In genomic region chr8:111788085-111788484, GRCm38 (mm10) we compare ENCODE assay signal across 12 mouse cellular contexts. TPM values are rescaled to one million over a fixed set of nuclear protein-coding genes. Genes with fewer than 3 reads are reported as not detected.
DNase-seq lines count a peak whose midpoint lies in the region; ATAC-seq and TF ChIP-seq lines count a peak whose summit lies in the region.
"Had no signal": no experiment of that assay in that cellular context is flagged by ENCODE, and none has a peak within 500 bp of the region (broad histone marks: within the 10 kb centered on the region; RNA-seq: fewer than 3 reads in every experiment).

No protein-coding gene starts in this region.

- no peak overlapping the region for H3K4me3 ChIP-seq in heart, embryonic 14.5 days (ENCODE audit: control insufficient read depth in 1 of 2, insufficient read depth in 1 of 2, low read depth in 1 of 2, low read length in 2 of 2)
- no peak overlapping the region for H3K4me3 ChIP-seq in embryonic facial prominence, embryonic 11.5 days (ENCODE audit: low read depth, low read length)
- no peak overlapping the region for H3K4me3 ChIP-seq in hindbrain, embryonic 13.5 days
- no peak overlapping the region for H3K4me3 ChIP-seq in midbrain, postnatal 0 days (ENCODE audit: low read depth, low read length)
- H3K4me3 ChIP-seq: liver, embryonic 13.5 days had no signal

- H3K4me1 ChIP-seq in heart, embryonic 14.5 days (ENCODE audit: control insufficient read depth in 2 of 2, insufficient read depth in 2 of 2, low read length in 2 of 2), result peaks cover 24 to 48% of the 10 kb centered on the region in 2 experiments
- no peaks in the 10 kb centered on the region; the same call in 1 of the 2 replicates for H3K4me1 ChIP-seq in embryonic facial prominence, embryonic 11.5 days (ENCODE audit: control insufficient read depth, insufficient read depth, low read length)
- peaks cover 44% of the 10 kb centered on the region for H3K4me1 ChIP-seq in hindbrain, embryonic 13.5 days (replicated peaks)
- H3K4me1 ChIP-seq in midbrain, postnatal 0 days (ENCODE audit: insufficient read depth, low read length), result peaks cover 15% of the 10 kb centered on the region
- H3K4me1 ChIP-seq: liver, embryonic 13.5 days had no signal

- H3K27me3 ChIP-seq in heart, embryonic 14.5 days (ENCODE audit: control insufficient read depth, insufficient read depth, low read length), result no peaks in the 10 kb centered on the region
- H3K27me3 ChIP-seq in embryonic facial prominence, embryonic 11.5 days (ENCODE audit: control insufficient read depth, insufficient read depth, low read length), result no peaks in the 10 kb centered on the region
- no peaks in the 10 kb centered on the region for H3K27me3 ChIP-seq in hindbrain, embryonic 13.5 days
- H3K27me3 ChIP-seq in midbrain, postnatal 0 days (ENCODE audit: insufficient read depth, low read length), result no peaks in the 10 kb centered on the region
- H3K27me3 ChIP-seq: liver, embryonic 13.5 days had no signal

- WGBS in heart, embryonic 14.5 days, result 44% methylated on average over 5 of the region's 5 CpGs
- 72% methylated on average over 5 of the region's 5 CpGs for WGBS in embryonic facial prominence, embryonic 11.5 days
- 69% methylated on average over 5 of the region's 5 CpGs for WGBS in hindbrain, embryonic 13.5 days
- WGBS in midbrain, postnatal 0 days, result 51% methylated on average over 5 of the region's 5 CpGs

- intact Hi-C loops in gastrocnemius, postnatal 36 days (cut with DNase I), result no loop called here

- ATAC-seq in heart, embryonic 14.5 days (ENCODE audit: insufficient number of reproducible peaks, insufficient read depth, low FRiP score, low read depth), result no peak
- ATAC-seq in embryonic facial prominence, embryonic 11.5 days (replicated peaks; ENCODE audit: insufficient number of reproducible peaks, low FRiP score, low TSS enrichment, low read depth), result no peak
- no peak for ATAC-seq in hindbrain, embryonic 13.5 days (ENCODE audit: low FRiP score)
- no peak for ATAC-seq in midbrain, postnatal 0 days (ENCODE audit: low FRiP score)

- no peak for DNase-seq in heart, adult 9 months (ENCODE audit: low spot score in 2 of 2)
- DNase-seq in embryonic facial prominence, embryonic 11.5 days (ENCODE audit: low spot score), result no peak
- no peak for DNase-seq in midbrain, postnatal 0 days (ENCODE audit: low spot score)
- no peak for DNase-seq in right cerebral cortex, postnatal 14 days
- DNase-seq in layer of hippocampus, postnatal 36 days, result no peak
- DNase-seq in gastrocnemius, postnatal 36 days, result no peak
- DNase-seq: gastrocnemius, postnatal 10 days; kidney, postnatal 36 days; liver, embryonic 13.5 days had no signal

- H3K9ac ChIP-seq in heart, embryonic 14.5 days (ENCODE audit: low read length), result peak overlapping the region; percentile 28
- H3K9ac ChIP-seq in embryonic facial prominence, embryonic 11.5 days (replicated peaks; ENCODE audit: low read length), result no peak overlapping the region
- peak overlapping the region; percentile 47 for H3K9ac ChIP-seq in hindbrain, embryonic 13.5 days
- H3K9ac ChIP-seq in midbrain, postnatal 0 days (replicated peaks; ENCODE audit: low read length, poor library complexity, severe bottlenecking), result 0 out of 2 replicates have a peak overlapping the region, but pooled peaks have one; percentile 5
- H3K9ac ChIP-seq: liver, embryonic 13.5 days had no signal

- no peak for TF ChIP-seq CTCF in midbrain, postnatal 0 days (IDR thresholded peaks at IDR 0.05)

- peak overlapping the region; percentile 18 to 68; a peak in 2 of 4 replicates for H3K27ac ChIP-seq in heart, embryonic 14.5 days (replicated peaks in 1 of 2; ENCODE audit: control insufficient read depth in 1 of 2, insufficient read depth in 1 of 2, low read depth in 2 of 2, low read length in 2 of 2)
- H3K27ac ChIP-seq in embryonic facial prominence, embryonic 11.5 days (replicated peaks; ENCODE audit: low read depth, low read length), result peak overlapping the region; percentile 47; the same call in 1 of the 2 replicates
- H3K27ac ChIP-seq in hindbrain, embryonic 13.5 days, result peak overlapping the region; percentile 89
- H3K27ac ChIP-seq in midbrain, postnatal 0 days (ENCODE audit: low read depth, low read length), result peak overlapping the region; percentile 64

- H3K4me2 ChIP-seq in heart, embryonic 14.5 days (ENCODE audit: low read length), result peak overlapping the region; percentile 36; the same call in 1 of the 2 replicates
- H3K4me2 ChIP-seq in embryonic facial prominence, embryonic 11.5 days (ENCODE audit: low read depth, low read length), result no peak overlapping the region
- peak overlapping the region; percentile 42; the same call in 1 of the 2 replicates for H3K4me2 ChIP-seq in hindbrain, embryonic 13.5 days
- H3K4me2 ChIP-seq in midbrain, postnatal 0 days (ENCODE audit: low read depth, low read length, poor library complexity, severe bottlenecking), result no peak overlapping the region
- H3K4me2 ChIP-seq: liver, embryonic 13.5 days had no signal

- no peaks in the 10 kb centered on the region for H3K9me3 ChIP-seq in heart, embryonic 14.5 days (ENCODE audit: control insufficient read depth, low read length)
- no peaks in the 10 kb centered on the region for H3K9me3 ChIP-seq in embryonic facial prominence, embryonic 11.5 days (replicated peaks; ENCODE audit: control insufficient read depth, low read length)
- no peaks in the 10 kb centered on the region for H3K9me3 ChIP-seq in hindbrain, embryonic 13.5 days
- H3K9me3 ChIP-seq in midbrain, postnatal 0 days (ENCODE audit: low read length), result no peaks in the 10 kb centered on the region
- H3K9me3 ChIP-seq: liver, embryonic 13.5 days had no signal

- no peaks in the 10 kb centered on the region for H3K36me3 ChIP-seq in heart, embryonic 14.5 days (ENCODE audit: control insufficient read depth, insufficient read depth, low read length)
- no peaks in the 10 kb centered on the region for H3K36me3 ChIP-seq in embryonic facial prominence, embryonic 11.5 days (replicated peaks; ENCODE audit: control insufficient read depth, insufficient read depth, low read depth, low read length)
- no peaks in the 10 kb centered on the region; the same call in 1 of the 2 replicates for H3K36me3 ChIP-seq in hindbrain, embryonic 13.5 days
- H3K36me3 ChIP-seq in midbrain, postnatal 0 days (ENCODE audit: insufficient read depth, low read length), result peaks cover 7% of the 10 kb centered on the region; the same call in 1 of the 2 replicates

RNA-seq across cellular contexts. Expression of gene Bcar1, which starts 44.5 kb away (rescaled TPM):
- 49.5 and 50.8 TPM in 2 replicates for polyA plus RNA-seq in heart, embryonic 14.5 days (2014; fragmentation: Nextera tagmentation; extraction: Ambion mirVana)
- 30.9 and 36.5 TPM in 2 replicates for polyA plus RNA-seq in embryonic facial prominence, embryonic 11.5 days (2014; fragmentation: Nextera tagmentation; extraction: Ambion mirVana)
- polyA plus RNA-seq in hindbrain, embryonic 13.5 days (2015; fragmentation: Nextera tagmentation; extraction: Ambion mirVana), result 55.4 and 55.6 TPM in 2 replicates
- 62.3 and 72.8 TPM in 2 replicates for total RNA-seq in midbrain, postnatal 0 days (2014; rRNA removed)
- polyA plus RNA-seq in midbrain, postnatal 0 days (2015; fragmentation: Nextera tagmentation; extraction: Ambion mirVana), result 38.3 and 44.3 TPM in 2 replicates
- 10 to 100 TPM; 62.2 to 69.7 TPM for total RNA-seq in layer of hippocampus, postnatal 36 days (2021)
- 10 to 100 TPM in 1 of 2 experiments, 1 to 10 TPM in 1; 9.4 to 10.5 TPM for total RNA-seq in gastrocnemius, postnatal 36 days (2021)
- total RNA-seq: megakaryocyte-erythroid progenitor cell, adult 5-6 weeks had no signal

Comparison
In these comparisons a context has a peak if more than half of its experiments do, and no peak if none do; other contexts are left out.
1. H3K4me2 ChIP-seq: peak in heart, embryonic 14.5 days (single experiment) and hindbrain, embryonic 13.5 days (single experiment); none in embryonic facial prominence, embryonic 11.5 days (single experiment) and midbrain, postnatal 0 days (single experiment).
2. Peak in every context shown above with its lines, with median percentiles within 50 percentile points of each other: H3K27ac ChIP-seq.